Mouse (Mus musculus) layer of hippocampus, postnatal 10 days (tissue): ENCODE measurements around the gene Tgfbi. TPM values are rescaled to one million over a fixed set of nuclear protein-coding genes. Genes with fewer than 3 reads are reported as not detected.
A peak's percentile ranks its signal among the peaks of the same experiment; 100 is the strongest.

Experiments used
- DNase-seq, 2 experiments: peaks; one replicate each; pipeline ENCODE4 v3.0.0; 2021; ENCODE audit warnings: low spot score in 2 of 2
- total RNA-seq, 2 experiments: library from RNA; stranded (reverse); gene quantifications; 2 replicates each; pipeline ENCODE4 v1.2.3; 2021

Tgfbi gene
- total RNA-seq, 2 experiments from 2014 or later, result 3.9 to 4.1 TPM

DNA sequence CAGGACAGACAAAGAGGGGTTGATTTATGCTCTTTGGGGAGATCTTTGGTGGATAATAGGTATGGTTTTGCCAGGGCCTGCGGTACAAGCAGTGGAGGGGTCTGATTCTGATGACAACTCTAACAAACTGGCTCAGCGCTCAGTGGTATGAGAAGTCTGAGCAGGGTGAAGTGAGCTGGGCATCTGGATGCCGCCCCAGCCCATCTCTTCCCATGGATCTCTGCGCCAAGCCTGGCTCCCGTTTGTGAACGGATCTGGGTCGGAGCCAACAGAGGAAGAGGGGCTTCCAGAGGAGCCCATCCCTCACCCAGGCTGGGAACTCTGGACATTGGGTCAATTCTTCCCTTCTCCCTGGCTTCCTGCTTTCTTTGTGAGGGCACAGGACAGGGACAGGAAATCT lies 74.0 kb downstream of the Tgfbi start:
- DNase-seq, result peak; percentile 24 to 39

Other genes starting within 250 kb of the Tgfbi start
- gene Gm3045, start 182.9 kb upstream of the Tgfbi start, total RNA-seq, result not detected
- gene Slc25a48, start 171.2 kb upstream of the Tgfbi start, total RNA-seq, result not detected
- gene Il9, start 127.3 kb upstream of the Tgfbi start, total RNA-seq, result not detected
- 1 to 10 TPM; 3.6 to 5.5 TPM for gene Fbxl21, start 87.1 kb upstream of the Tgfbi start, total RNA-seq
- gene Lect2, start 61.0 kb upstream of the Tgfbi start, total RNA-seq, result not detected
- gene Smad5, start 93.5 kb downstream of the Tgfbi start, total RNA-seq, result 10 to 100 TPM; 29.0 to 32.8 TPM
- gene Gm45623, start 144.3 kb downstream of the Tgfbi start, total RNA-seq, result under 1 TPM; 0.54 to 0.98 TPM